Mouse (Mus musculus): ENCODE measurements around the gene Sec22a. TPM values are rescaled to one million over a fixed set of nuclear protein-coding genes. Genes with fewer than 3 reads are reported as not detected.

The Sec22a gene
- 10.8 and 11.7 TPM in 2 replicates for polyA plus RNA-seq (2016; fragmentation: Nextera tagmentation; extraction: Ambion mirVana)

- Histone ChIP-seq H3K27ac (peak within 1 kb of the TSS; percentile 55), H3K9ac (peak within 1 kb of the TSS; percentile 85), H3K4me1 (peaks cover 12% of the 10 kb centered on the region), H3K27me3 (replicated peaks) (peaks cover 10% of the 10 kb centered on the region; the same call in 1 of the 2 replicates), H3K36me3 (0 out of 2 replicates have a peak, but pooled peaks cover 5% of the 10 kb centered on the region), H3K4me2 (peak within 1 kb of the TSS; percentile 94), H3K4me3 (peak within 1 kb of the TSS; percentile 77), H3K9me3 (replicated peaks) (no peaks in the 10 kb centered on the region)
- ATAC-seq = peak; percentile 99
- under 1% methylated on average over 66 of the region's 67 CpGs for WGBS (ENCODE audit: insufficient replicate concordance)
These were observed at the start of gene Sec22a for GRCm38 (mm10) chr16:35363150-35364062. Gene Sec22a, minus strand, starts transcription at chr16:35363918.

- Histone ChIP-seq H3K9me3 (replicated peaks) (no peaks in the 10 kb centered on the region), H3K27me3 (replicated peaks) (no peaks in the 10 kb centered on the region), H3K36me3 (peaks cover 67% of the 10 kb centered on the region), H3K4me1 (no peaks in the 10 kb centered on the region), H3K9ac (no peak overlapping the region), H3K4me2 (no peak overlapping the region), H3K4me3 (no peak overlapping the region), H3K27ac (no peak overlapping the region)
- 65% methylated on average over 4 of the region's 4 CpGs for WGBS (ENCODE audit: insufficient replicate concordance)
- no peak for ATAC-seq
These were observed 43.0 kb upstream of the Sec22a start for GRCm38 (mm10) chr16:35406706-35407105.

GRCm38 (mm10) chr16:35406166-35406565 lies 42.4 kb upstream of the Sec22a start:
- ATAC-seq = no peak
- Histone ChIP-seq H3K36me3 (peaks cover 70% of the 10 kb centered on the region), H3K27me3 (replicated peaks) (no peaks in the 10 kb centered on the region), H3K4me2 (no peak overlapping the region), H3K4me1 (no peaks in the 10 kb centered on the region), H3K4me3 (no peak overlapping the region), H3K9me3 (replicated peaks) (no peaks in the 10 kb centered on the region), H3K27ac (no peak overlapping the region), H3K9ac (no peak overlapping the region)
- 65% methylated on average over 4 of the region's 4 CpGs for WGBS (ENCODE audit: insufficient replicate concordance)

GRCm38 (mm10) chr16:35405348-35406080 lies 41.8 kb upstream of the Sec22a start:
- peaks cover 66% of the 10 kb centered on the region for H3K36me3 ChIP-seq
- no peak overlapping the region for H3K4me2 ChIP-seq
- H3K4me1 ChIP-seq = no peaks in the 10 kb centered on the region
- no peaks in the 10 kb centered on the region for H3K27me3 ChIP-seq (replicated peaks)
- no peak overlapping the region for H3K27ac ChIP-seq
- H3K9ac ChIP-seq = no peak overlapping the region
- H3K9me3 ChIP-seq (replicated peaks) = no peaks in the 10 kb centered on the region
- no peak overlapping the region for H3K4me3 ChIP-seq
- no peak for ATAC-seq
- WGBS (ENCODE audit: insufficient replicate concordance) = 80% methylated on average over 14 of the region's 14 CpGs

- no peaks in the 10 kb centered on the region for H3K27me3 ChIP-seq (replicated peaks)
- H3K9me3 ChIP-seq (replicated peaks) = no peaks in the 10 kb centered on the region
- peaks cover 60% of the 10 kb centered on the region for H3K36me3 ChIP-seq
- H3K4me1 ChIP-seq = no peaks in the 10 kb centered on the region
- no peak overlapping the region for H3K4me3 ChIP-seq
- no peak overlapping the region for H3K9ac ChIP-seq
- no peak for ATAC-seq
- no peak overlapping the region for H3K4me2 ChIP-seq
- no peak overlapping the region for H3K27ac ChIP-seq
- WGBS (ENCODE audit: insufficient replicate concordance) = 62% methylated on average over 5 of the region's 5 CpGs
These were observed 41.1 kb upstream of the Sec22a start for GRCm38 (mm10) chr16:35404864-35405263.

GRCm38 (mm10) chr16:35403891-35404290 lies 40.2 kb upstream of the Sec22a start:
- H3K27me3 ChIP-seq (replicated peaks) = no peaks in the 10 kb centered on the region
- no peaks in the 10 kb centered on the region for H3K4me1 ChIP-seq
- 78% methylated on average over 8 of the region's 8 CpGs for whole genome bisulfite sequencing (ENCODE audit: insufficient replicate concordance)
- H3K27ac ChIP-seq = no peak overlapping the region
- H3K4me2 ChIP-seq = no peak overlapping the region
- H3K36me3 ChIP-seq = peaks cover 52% of the 10 kb centered on the region
- H3K4me3 ChIP-seq = no peak overlapping the region
- H3K9me3 ChIP-seq (replicated peaks) = no peaks in the 10 kb centered on the region
- ATAC-seq = no peak
- H3K9ac ChIP-seq = no peak overlapping the region

GRCm38 (mm10) chr16:35403356-35403755 lies 39.6 kb upstream of the Sec22a start:
- no peaks in the 10 kb centered on the region for H3K9me3 ChIP-seq (replicated peaks)
- no peak for ATAC-seq
- peaks cover 57% of the 10 kb centered on the region for H3K36me3 ChIP-seq
- H3K9ac ChIP-seq = no peak overlapping the region
- no peak overlapping the region for H3K4me3 ChIP-seq
- WGBS (ENCODE audit: insufficient replicate concordance) = 82% methylated on average over 9 of the region's 9 CpGs
- H3K4me2 ChIP-seq = no peak overlapping the region
- no peaks in the 10 kb centered on the region for H3K27me3 ChIP-seq (replicated peaks)
- H3K4me1 ChIP-seq = no peaks in the 10 kb centered on the region
- no peak overlapping the region for H3K27ac ChIP-seq

GRCm38 (mm10) chr16:35392813-35393212 lies 29.1 kb upstream of the Sec22a start:
- H3K4me1 ChIP-seq = no peaks in the 10 kb centered on the region
- WGBS (ENCODE audit: insufficient replicate concordance) = 82% methylated on average over 8 of the region's 8 CpGs

GRCm38 (mm10) chr16:35385654-35386053 lies 21.9 kb upstream of the Sec22a start:
- Histone ChIP-seq H3K27me3 (replicated peaks) (no peaks in the 10 kb centered on the region), H3K36me3 (no peaks in the 10 kb centered on the region), H3K9me3 (replicated peaks) (no peaks in the 10 kb centered on the region), H3K9ac (no peak overlapping the region), H3K27ac (no peak overlapping the region), H3K4me3 (no peak overlapping the region), H3K4me1 (no peaks in the 10 kb centered on the region), H3K4me2 (no peak overlapping the region)
- ATAC-seq = no peak
- 62% methylated on average over 3 of the region's 3 CpGs for WGBS (ENCODE audit: insufficient replicate concordance)

More at GRCm38 (mm10) chr16:35392813-35393212, 29.1 kb upstream of the Sec22a start:
- Histone ChIP-seq H3K27me3 (replicated peaks) (no peaks in the 10 kb centered on the region), H3K9me3 (replicated peaks) (no peaks in the 10 kb centered on the region), H3K4me3 (no peak overlapping the region), H3K27ac (no peak overlapping the region), H3K36me3 (peaks cover 22% of the 10 kb centered on the region), H3K9ac (no peak overlapping the region), H3K4me2 (no peak overlapping the region)
- ATAC-seq = no peak

- no peak overlapping the region for H3K4me2 ChIP-seq
- no peaks in the 10 kb centered on the region for H3K9me3 ChIP-seq (replicated peaks)
- no peaks in the 10 kb centered on the region for H3K27me3 ChIP-seq (replicated peaks)
- no peak overlapping the region for H3K9ac ChIP-seq
- no peaks in the 10 kb centered on the region for H3K36me3 ChIP-seq
- WGBS (ENCODE audit: insufficient replicate concordance) = 74% methylated on average over 9 of the region's 9 CpGs
- no peak overlapping the region for H3K4me3 ChIP-seq
- no peak for ATAC-seq
- no peak overlapping the region for H3K27ac ChIP-seq
- H3K4me1 ChIP-seq = no peaks in the 10 kb centered on the region
These were observed 16.3 kb upstream of the Sec22a start for GRCm38 (mm10) chr16:35380048-35380447.

- Histone ChIP-seq H3K9me3 (replicated peaks) (no peaks in the 10 kb centered on the region), H3K27ac (no peak overlapping the region), H3K36me3 (no peaks in the 10 kb centered on the region), H3K27me3 (replicated peaks) (no peaks in the 10 kb centered on the region), H3K4me1 (no peaks in the 10 kb centered on the region), H3K9ac (no peak overlapping the region), H3K4me3 (no peak overlapping the region), H3K4me2 (no peak overlapping the region)
- 60% methylated on average over 3 of the region's 3 CpGs for WGBS (ENCODE audit: insufficient replicate concordance)
- ATAC-seq = no peak
These were observed 15.6 kb upstream of the Sec22a start for GRCm38 (mm10) chr16:35379344-35379743.

GRCm38 (mm10) chr16:35364063-35364428 lies 328 bp upstream of the Sec22a start:
- H3K4me1 ChIP-seq = peaks cover 12% of the 10 kb centered on the region
- peak overlapping the region; percentile 77 for H3K4me3 ChIP-seq
- peak overlapping the region; percentile 42; the same call in 1 of the 2 replicates for H3K9ac ChIP-seq
- no peak for ATAC-seq
- H3K9me3 ChIP-seq (replicated peaks) = no peaks in the 10 kb centered on the region
- H3K4me2 ChIP-seq = peak overlapping the region; percentile 94
- 1% methylated on average over 7 of the region's 7 CpGs for WGBS (ENCODE audit: insufficient replicate concordance)
- 0 out of 2 replicates have a peak, but pooled peaks cover 1% of the 10 kb centered on the region for H3K36me3 ChIP-seq
- no peak overlapping the region for H3K27ac ChIP-seq
- H3K27me3 ChIP-seq (replicated peaks) = peaks cover 13% of the 10 kb centered on the region; the same call in 1 of the 2 replicates
